Comparison of ENCODE assay signal across 9 mouse cellular contexts in genomic region chr6:95669335-95669729, GRCm38 (mm10). TPM values are rescaled to one million over a fixed set of nuclear protein-coding genes. Genes with fewer than 3 reads are reported as not detected.
DNase-seq lines count a peak whose midpoint lies in the region; ATAC-seq lines count a peak whose summit lies in the region.
"Had no signal": no experiment of that assay in that cellular context is flagged by ENCODE, and none has a peak within 500 bp of the region (broad histone marks: within the 10 kb centered on the region; RNA-seq: fewer than 3 reads in every experiment).

No protein-coding gene starts in this region.

- no peak overlapping the region for H3K9ac ChIP-seq in midbrain, embryonic 11.5 days (ENCODE audit: low read length)
- no peak overlapping the region for H3K9ac ChIP-seq in midbrain, embryonic 13.5 days (replicated peaks)
- H3K9ac ChIP-seq: neural tube, embryonic 13.5 days had no signal

- no peak for ATAC-seq in midbrain, embryonic 11.5 days (ENCODE audit: low FRiP score)
- ATAC-seq in midbrain, embryonic 13.5 days: no peak

- WGBS in midbrain, embryonic 11.5 days: 57% methylated on average over 3 of the region's 3 CpGs
- WGBS in midbrain, embryonic 13.5 days: 62% methylated on average over 3 of the region's 3 CpGs

- H3K4me3 ChIP-seq in midbrain, embryonic 11.5 days (ENCODE audit: low read depth, low read length): no peak overlapping the region
- H3K4me3 ChIP-seq in midbrain, embryonic 13.5 days (replicated peaks): no peak overlapping the region
- H3K4me3 ChIP-seq: neural tube, embryonic 13.5 days had no signal

- no peaks in the 10 kb centered on the region for H3K36me3 ChIP-seq in midbrain, embryonic 11.5 days (ENCODE audit: control insufficient read depth, insufficient read depth, low read length)
- H3K36me3 ChIP-seq in midbrain, embryonic 13.5 days: no peaks in the 10 kb centered on the region
- H3K36me3 ChIP-seq: neural tube, embryonic 13.5 days had no signal

- peak; percentile 59 for DNase-seq in embryo, embryonic 10.5 days (ENCODE audit: low spot score)
- DNase-seq in embryo, embryonic 9.5 days (ENCODE audit: extremely low spot score): no peak
- peak; percentile 89 for DNase-seq in midbrain, embryonic 11.5 days (ENCODE audit: low spot score, missing footprints)
- DNase-seq in adrenal gland, postnatal 36 days: peak; percentile 39 to 67
- peak; percentile 56 to 62 for DNase-seq in kidney, postnatal 4 days
- DNase-seq in mesoderm, embryonic 11.5 days (ENCODE audit: low read depth, low spot score): peak; percentile 58
- DNase-seq in thymus, postnatal 4 days: peak; percentile 82

- H3K4me1 ChIP-seq in midbrain, embryonic 11.5 days (ENCODE audit: control insufficient read depth, insufficient read depth, low read length): no peaks in the 10 kb centered on the region
- H3K4me1 ChIP-seq in midbrain, embryonic 13.5 days (replicated peaks): no peaks in the 10 kb centered on the region

- no peak overlapping the region for H3K27ac ChIP-seq in midbrain, embryonic 11.5 days (ENCODE audit: low read depth, low read length)
- no peak overlapping the region for H3K27ac ChIP-seq in midbrain, embryonic 13.5 days
- H3K27ac ChIP-seq: neural tube, embryonic 13.5 days had no signal

- no peaks in the 10 kb centered on the region for H3K9me3 ChIP-seq in midbrain, embryonic 11.5 days (ENCODE audit: control insufficient read depth, low read length)
- H3K9me3 ChIP-seq in midbrain, embryonic 13.5 days: no peaks in the 10 kb centered on the region

- no peaks in the 10 kb centered on the region for H3K27me3 ChIP-seq in midbrain, embryonic 11.5 days (ENCODE audit: control insufficient read depth, insufficient read depth, low read length)
- H3K27me3 ChIP-seq in midbrain, embryonic 13.5 days: peaks cover 3% of the 10 kb centered on the region; the same call in 1 of the 2 replicates
- H3K27me3 ChIP-seq: neural tube, embryonic 13.5 days had no signal

- no peak overlapping the region for H3K4me2 ChIP-seq in midbrain, embryonic 11.5 days
- no peak overlapping the region for H3K4me2 ChIP-seq in midbrain, embryonic 13.5 days (replicated peaks)
- H3K4me2 ChIP-seq: neural tube, embryonic 13.5 days had no signal

RNA-seq across cellular contexts. Expression of gene Suclg2, which starts 49.3 kb away (rescaled TPM):
- 40.8 and 49.3 TPM in 2 replicates for polyA plus RNA-seq in midbrain, embryonic 11.5 days (2014; fragmentation: Nextera tagmentation; extraction: Ambion mirVana)
- 17.4 and 17.6 TPM in 2 replicates for polyA plus RNA-seq in midbrain, embryonic 13.5 days (2015; fragmentation: Nextera tagmentation; extraction: Ambion mirVana)
- total RNA-seq in adrenal gland, postnatal 36 days (2021): 100 to 1,000 TPM; 127 to 168 TPM
